Mouse (Mus musculus): Measurements from ENCODE around the gene Homer1. TPM values are rescaled to one million over a fixed set of nuclear protein-coding genes. Genes with fewer than 3 reads are reported as not detected.

The Homer1 gene
- polyA plus RNA-seq, 1 experiment: 3.4 TPM

GRCm38 (mm10) chr13:93309295-93309694, 9.9 kb downstream of the Homer1 start:
- no peaks in the 10 kb centered on the region for H3K4me1 ChIP-seq (ENCODE audit: control insufficient read depth, insufficient read depth, insufficient read length, low read length)
- TF ChIP-seq CTCF (IDR thresholded peaks at IDR 0.05; ENCODE audit: extremely low read depth, insufficient read length, insufficient replicate concordance, low read depth, low read length) (no peak), POLR2A (IDR thresholded peaks at IDR 0.05; ENCODE audit: low read depth, low read length) (no peak)
- no peak overlapping the region for H3K27ac ChIP-seq (ENCODE audit: insufficient read depth, low read depth, low read length)
- no peaks in the 10 kb centered on the region for H3K27me3 ChIP-seq (ENCODE audit: control insufficient read depth, insufficient read depth, low read length)
- 58% methylated on average over 1 of the region's 1 CpGs for WGBS
- no peak overlapping the region for H3K4me3 ChIP-seq (ENCODE audit: low read depth, low read length)
- no peaks in the 10 kb centered on the region for H3K36me3 ChIP-seq (ENCODE audit: control insufficient read depth, insufficient read depth, low read length)

- Histone ChIP-seq H3K27me3 (ENCODE audit: control insufficient read depth, insufficient read depth, low read length) (no peaks in the 10 kb centered on the region), H3K27ac (ENCODE audit: insufficient read depth, low read depth, low read length) (no peak overlapping the region), H3K4me3 (ENCODE audit: low read depth, low read length) (no peak overlapping the region), H3K36me3 (ENCODE audit: control insufficient read depth, insufficient read depth, low read length) (no peaks in the 10 kb centered on the region; the same call in 1 of the 2 replicates), H3K4me1 (ENCODE audit: control insufficient read depth, insufficient read depth, insufficient read length, low read length) (no peaks in the 10 kb centered on the region)
- TF ChIP-seq CTCF (IDR thresholded peaks at IDR 0.05; ENCODE audit: extremely low read depth, insufficient read length, insufficient replicate concordance, low read depth, low read length) (no peak), POLR2A (IDR thresholded peaks at IDR 0.05; ENCODE audit: low read depth, low read length) (no peak)
These were observed 13.1 kb downstream of the Homer1 start for GRCm38 (mm10) chr13:93312518-93312917.

- Histone ChIP-seq H3K27ac (ENCODE audit: insufficient read depth, low read depth, low read length) (no peak overlapping the region), H3K4me1 (ENCODE audit: control insufficient read depth, insufficient read depth, insufficient read length, low read length) (no peaks in the 10 kb centered on the region), H3K27me3 (ENCODE audit: control insufficient read depth, insufficient read depth, low read length) (no peaks in the 10 kb centered on the region), H3K36me3 (ENCODE audit: control insufficient read depth, insufficient read depth, low read length) (no peaks in the 10 kb centered on the region; the same call in 1 of the 2 replicates), H3K4me3 (ENCODE audit: low read depth, low read length) (no peak overlapping the region)
- 82% methylated on average over 4 of the region's 4 CpGs for whole genome bisulfite sequencing
- TF ChIP-seq POLR2A (IDR thresholded peaks at IDR 0.05; ENCODE audit: low read depth, low read length): no peak
- TF ChIP-seq CTCF (IDR thresholded peaks at IDR 0.05; ENCODE audit: extremely low read depth, insufficient read length, insufficient replicate concordance, low read depth, low read length): no peak
These were observed 14.9 kb downstream of the Homer1 start for GRCm38 (mm10) chr13:93314322-93314721.

- Histone ChIP-seq H3K36me3 (ENCODE audit: control insufficient read depth, insufficient read depth, low read length) (no peaks in the 10 kb centered on the region; the same call in 1 of the 2 replicates), H3K4me1 (ENCODE audit: control insufficient read depth, insufficient read depth, insufficient read length, low read length) (no peaks in the 10 kb centered on the region), H3K27ac (ENCODE audit: insufficient read depth, low read depth, low read length) (no peak overlapping the region), H3K4me3 (ENCODE audit: low read depth, low read length) (no peak overlapping the region), H3K27me3 (ENCODE audit: control insufficient read depth, insufficient read depth, low read length) (no peaks in the 10 kb centered on the region)
- 84% methylated on average over 5 of the region's 5 CpGs for WGBS
- TF ChIP-seq POLR2A (IDR thresholded peaks at IDR 0.05; ENCODE audit: low read depth, low read length) (no peak), CTCF (IDR thresholded peaks at IDR 0.05; ENCODE audit: extremely low read depth, insufficient read length, insufficient replicate concordance, low read depth, low read length) (no peak)
These were observed 20.7 kb downstream of the Homer1 start for GRCm38 (mm10) chr13:93320089-93320488.

- 76% methylated on average over 3 of the region's 3 CpGs for WGBS
These were observed 26.9 kb downstream of the Homer1 start for GRCm38 (mm10) chr13:93326326-93326725.

GRCm38 (mm10) chr13:93331721-93332120, 32.3 kb downstream of the Homer1 start:
- Histone ChIP-seq H3K27ac (ENCODE audit: insufficient read depth, low read depth, low read length) (no peak overlapping the region), H3K4me1 (ENCODE audit: control insufficient read depth, insufficient read depth, insufficient read length, low read length) (no peaks in the 10 kb centered on the region), H3K27me3 (ENCODE audit: control insufficient read depth, insufficient read depth, low read length) (no peaks in the 10 kb centered on the region), H3K36me3 (ENCODE audit: control insufficient read depth, insufficient read depth, low read length) (no peaks in the 10 kb centered on the region), H3K4me3 (ENCODE audit: low read depth, low read length) (no peak overlapping the region)
- TF ChIP-seq CTCF (IDR thresholded peaks at IDR 0.05; ENCODE audit: extremely low read depth, insufficient read length, insufficient replicate concordance, low read depth, low read length): no peak
- TF ChIP-seq POLR2A (IDR thresholded peaks at IDR 0.05; ENCODE audit: low read depth, low read length): no peak
- 82% methylated on average over 2 of the region's 2 CpGs for WGBS

More at GRCm38 (mm10) chr13:93326326-93326725, 26.9 kb downstream of the Homer1 start:
- Histone ChIP-seq H3K27me3 (ENCODE audit: control insufficient read depth, insufficient read depth, low read length) (no peaks in the 10 kb centered on the region), H3K4me1 (ENCODE audit: control insufficient read depth, insufficient read depth, insufficient read length, low read length) (no peaks in the 10 kb centered on the region), H3K27ac (ENCODE audit: insufficient read depth, low read depth, low read length) (no peak overlapping the region), H3K36me3 (ENCODE audit: control insufficient read depth, insufficient read depth, low read length) (no peaks in the 10 kb centered on the region), H3K4me3 (ENCODE audit: low read depth, low read length) (no peak overlapping the region)
- TF ChIP-seq POLR2A (IDR thresholded peaks at IDR 0.05; ENCODE audit: low read depth, low read length) (no peak), CTCF (IDR thresholded peaks at IDR 0.05; ENCODE audit: extremely low read depth, insufficient read length, insufficient replicate concordance, low read depth, low read length) (no peak)

GRCm38 (mm10) chr13:93332491-93332890, 33.1 kb downstream of the Homer1 start:
- Histone ChIP-seq H3K27me3 (ENCODE audit: control insufficient read depth, insufficient read depth, low read length) (no peaks in the 10 kb centered on the region), H3K27ac (ENCODE audit: insufficient read depth, low read depth, low read length) (no peak overlapping the region), H3K36me3 (ENCODE audit: control insufficient read depth, insufficient read depth, low read length) (no peaks in the 10 kb centered on the region), H3K4me3 (ENCODE audit: low read depth, low read length) (no peak overlapping the region), H3K4me1 (ENCODE audit: control insufficient read depth, insufficient read depth, insufficient read length, low read length) (no peaks in the 10 kb centered on the region)
- TF ChIP-seq POLR2A (IDR thresholded peaks at IDR 0.05; ENCODE audit: low read depth, low read length): no peak
- no peak for TF ChIP-seq CTCF (IDR thresholded peaks at IDR 0.05; ENCODE audit: extremely low read depth, insufficient read length, insufficient replicate concordance, low read depth, low read length)
- 89% methylated on average over 13 of the region's 13 CpGs for whole genome bisulfite sequencing
